Mouse (Mus musculus) kidney, embryonic 16.5 days (tissue): ENCODE results near the gene Rnf39. TPM values are rescaled to one million over a fixed set of nuclear protein-coding genes. Genes with fewer than 3 reads are reported as not detected.

ENCODE experiments used
- ATAC-seq: fragments of 200-750 bp; cut with Nextera tagmentation; 2 replicates; pipeline ENCODE4 v1.8.0; 2017; ENCODE audit warnings: moderate TSS enrichment; ENCODE audit not compliant: low FRiP score, low TSS enrichment
- H3K27ac ChIP-seq: fragments of 300-500 bp; sonication (generic); 2 replicates; pipeline ENCODE4 v1.5.1; 2014; ENCODE audit warnings: low read length
- H3K27me3 ChIP-seq: fragments of 300-500 bp; sonication (generic); 2 replicates; pipeline ENCODE4 v1.6.1; 2014; ENCODE audit warnings: low read length, control low read depth, mixed read lengths; ENCODE audit not compliant: insufficient read depth
- H3K36me3 ChIP-seq: fragments of 300-500 bp; sonication (generic); 2 replicates; pipeline ENCODE4 v1.6.1; 2014; ENCODE audit warnings: low read length, control low read depth, mixed read lengths; ENCODE audit not compliant: insufficient read depth
- H3K4me1 ChIP-seq: fragments of 300-500 bp; sonication (generic); 2 replicates; pipeline ENCODE4 v1.6.1; 2014; ENCODE audit warnings: low read length, control low read depth, mixed read lengths; ENCODE audit not compliant: insufficient read depth
- H3K4me2 ChIP-seq: fragments of 300-500 bp; sonication (generic); replicated peaks from 2 replicates; pipeline ENCODE4 v1.6.1; 2014; ENCODE audit warnings: low read depth, low read length
- H3K4me3 ChIP-seq: fragments of 300-500 bp; sonication (generic); 2 replicates; pipeline ENCODE4 v1.5.1; 2014; ENCODE audit warnings: mild to moderate bottlenecking, low read length
- H3K9ac ChIP-seq: fragments of 300-500 bp; sonication (generic); replicated peaks from 2 replicates; pipeline ENCODE4 v1.6.1; 2014; ENCODE audit warnings: low read length
- H3K9me3 ChIP-seq: fragments of 300-500 bp; sonication (generic); 2 replicates; pipeline ENCODE4 v1.6.1; 2016; ENCODE audit warnings: low read length, control low read depth
- WGBS: fragments of 180-500 bp; shearing (Covaris S2); extraction: QIAGEN DNeasy Blood & Tissue Kit; methylation state at CpG from one replicate; pipeline ENCODE4 v1.1.7; 2014; 5-methylcytosine and 5-hydroxymethylcytosine counted together
- polyA plus RNA-seq: library from polyadenylated mRNA; unstranded; fragments of >200 nt; fragmentation: Nextera tagmentation; extraction: Ambion mirVana; gene quantifications from 2 replicates; pipeline ENCODE4 v1.2.1, GENCODE M21; 2015

Gene Rnf39
- polyA plus RNA-seq, 1 experiment from 2014 or later: 0.27 TPM

GRCm38 (mm10) chr17:36909802-36910201, 32.9 kb upstream of the Rnf39 start:
- no peak overlapping the region for H3K4me2 ChIP-seq
- no peak overlapping the region for H3K4me3 ChIP-seq
- ATAC-seq: no peak
- WGBS: 52% methylated on average over 4 of the region's 4 CpGs
- H3K36me3 ChIP-seq: no peaks in the 10 kb centered on the region
- H3K27ac ChIP-seq: no peak overlapping the region
- H3K9me3 ChIP-seq: no peaks in the 10 kb centered on the region
- H3K9ac ChIP-seq: no peak overlapping the region
- no peaks in the 10 kb centered on the region for H3K4me1 ChIP-seq
- H3K27me3 ChIP-seq: peaks cover 6% of the 10 kb centered on the region; the same call in 1 of the 2 replicates

GRCm38 (mm10) chr17:36912031-36912430, 30.7 kb upstream of the Rnf39 start:
- Histone ChIP-seq H3K9me3 (no peaks in the 10 kb centered on the region), H3K27ac (no peak overlapping the region), H3K36me3 (no peaks in the 10 kb centered on the region), H3K4me3 (no peak overlapping the region), H3K27me3 (0 out of 2 replicates have a peak, but pooled peaks cover 6% of the 10 kb centered on the region), H3K9ac (no peak overlapping the region), H3K4me2 (no peak overlapping the region), H3K4me1 (no peaks in the 10 kb centered on the region)
- WGBS: 60% methylated on average over 2 of the region's 2 CpGs
- ATAC-seq: no peak

GRCm38 (mm10) chr17:36914108-36914507, 28.6 kb upstream of the Rnf39 start:
- Histone ChIP-seq H3K4me3 (no peak overlapping the region), H3K4me2 (no peak overlapping the region), H3K9ac (no peak overlapping the region), H3K9me3 (no peaks in the 10 kb centered on the region), H3K27ac (no peak overlapping the region), H3K36me3 (no peaks in the 10 kb centered on the region), H3K27me3 (peaks cover 9% of the 10 kb centered on the region; the same call in 1 of the 2 replicates), H3K4me1 (no peaks in the 10 kb centered on the region)
- no peak for ATAC-seq
- WGBS: 8% methylated on average over 2 of the region's 2 CpGs

GRCm38 (mm10) chr17:36915076-36915475, 27.6 kb upstream of the Rnf39 start:
- no peak for ATAC-seq
- Histone ChIP-seq H3K36me3 (no peaks in the 10 kb centered on the region), H3K27ac (no peak overlapping the region), H3K27me3 (peaks cover 9% of the 10 kb centered on the region; the same call in 1 of the 2 replicates), H3K9ac (no peak overlapping the region), H3K4me3 (no peak overlapping the region), H3K4me2 (no peak overlapping the region), H3K4me1 (no peaks in the 10 kb centered on the region), H3K9me3 (no peaks in the 10 kb centered on the region)
- WGBS: 16% methylated on average over 9 of the region's 9 CpGs

GRCm38 (mm10) chr17:36920239-36920638, 22.5 kb upstream of the Rnf39 start:
- H3K4me2 ChIP-seq: no peak overlapping the region
- peak; percentile 69; the same call in 1 of the 2 replicates for ATAC-seq
- H3K27ac ChIP-seq: no peak overlapping the region
- H3K36me3 ChIP-seq: no peaks in the 10 kb centered on the region
- H3K9ac ChIP-seq: no peak overlapping the region
- 48% methylated on average over 15 of the region's 15 CpGs for WGBS
- no peak overlapping the region for H3K4me3 ChIP-seq
- H3K27me3 ChIP-seq: peaks cover 3% of the 10 kb centered on the region; the same call in 1 of the 2 replicates
- no peaks in the 10 kb centered on the region for H3K9me3 ChIP-seq
- H3K4me1 ChIP-seq: no peaks in the 10 kb centered on the region

GRCm38 (mm10) chr17:36922715-36923114, 20.0 kb upstream of the Rnf39 start:
- H3K4me2 ChIP-seq: no peak overlapping the region
- H3K4me1 ChIP-seq: no peaks in the 10 kb centered on the region
- H3K27ac ChIP-seq: no peak overlapping the region
- 83% methylated on average over 4 of the region's 4 CpGs for WGBS
- no peak for ATAC-seq
- H3K9ac ChIP-seq: no peak overlapping the region
- no peak overlapping the region for H3K4me3 ChIP-seq
- peaks cover under 1% of the 10 kb centered on the region; the same call in 1 of the 2 replicates for H3K27me3 ChIP-seq
- H3K9me3 ChIP-seq: no peaks in the 10 kb centered on the region
- no peaks in the 10 kb centered on the region for H3K36me3 ChIP-seq

GRCm38 (mm10) chr17:36923491-36923890, 19.2 kb upstream of the Rnf39 start:
- Histone ChIP-seq H3K27me3 (no peaks in the 10 kb centered on the region), H3K27ac (no peak overlapping the region), H3K4me3 (no peak overlapping the region), H3K4me2 (no peak overlapping the region), H3K4me1 (no peaks in the 10 kb centered on the region), H3K9ac (no peak overlapping the region), H3K36me3 (no peaks in the 10 kb centered on the region), H3K9me3 (no peaks in the 10 kb centered on the region)
- ATAC-seq: no peak
- 69% methylated on average over 4 of the region's 4 CpGs for WGBS

- Histone ChIP-seq H3K27me3 (no peaks in the 10 kb centered on the region), H3K36me3 (no peaks in the 10 kb centered on the region), H3K9me3 (no peaks in the 10 kb centered on the region), H3K27ac (no peak overlapping the region), H3K4me1 (no peaks in the 10 kb centered on the region), H3K4me3 (no peak overlapping the region), H3K9ac (no peak overlapping the region), H3K4me2 (no peak overlapping the region)
- WGBS: 44% methylated on average over 10 of the region's 10 CpGs
- ATAC-seq: no peak
These were observed 15.1 kb upstream of the Rnf39 start for GRCm38 (mm10) chr17:36927496-36928120.

- Histone ChIP-seq H3K4me3 (no peak overlapping the region), H3K27me3 (no peaks in the 10 kb centered on the region), H3K36me3 (no peaks in the 10 kb centered on the region), H3K9me3 (no peaks in the 10 kb centered on the region), H3K4me1 (no peaks in the 10 kb centered on the region), H3K4me2 (no peak overlapping the region), H3K27ac (no peak overlapping the region), H3K9ac (no peak overlapping the region)
- no peak for ATAC-seq
- 68% methylated on average over 12 of the region's 12 CpGs for whole genome bisulfite sequencing
These were observed 13.3 kb upstream of the Rnf39 start for GRCm38 (mm10) chr17:36929236-36929932.

GRCm38 (mm10) chr17:36930233-36930632, 12.5 kb upstream of the Rnf39 start:
- 28% methylated on average over 6 of the region's 6 CpGs for WGBS

More at GRCm38 (mm10) chr17:36930233-36930632, 12.5 kb upstream of the Rnf39 start:
- Histone ChIP-seq H3K9ac (no peak overlapping the region), H3K4me3 (no peak overlapping the region), H3K36me3 (no peaks in the 10 kb centered on the region), H3K27ac (no peak overlapping the region), H3K9me3 (no peaks in the 10 kb centered on the region), H3K27me3 (no peaks in the 10 kb centered on the region), H3K4me2 (no peak overlapping the region), H3K4me1 (no peaks in the 10 kb centered on the region)
- ATAC-seq: no peak
